Mouse (Mus musculus) forebrain, embryonic 15.5 days (tissue): Measurements from ENCODE around the gene Stx3. TPM values are rescaled to one million over a fixed set of nuclear protein-coding genes. Genes with fewer than 3 reads are reported as not detected.

ENCODE experiments used
- ATAC-seq: fragments of 200-750 bp; cut with Nextera tagmentation; replicated peaks from 2 replicates; pipeline ENCODE4 v1.8.0; 2017; ENCODE audit warnings: mild to moderate bottlenecking, moderate TSS enrichment, moderate library complexity
- H3K27ac ChIP-seq: fragments of 300-500 bp; sonication (generic); replicated peaks from 2 replicates; pipeline ENCODE4 v1.5.1; 2015; ENCODE audit warnings: mild to moderate bottlenecking, inconsistent platforms
- H3K27me3 ChIP-seq: fragments of 300-500 bp; sonication (generic); 2 replicates; pipeline ENCODE4 v1.6.1; 2015; ENCODE audit warnings: inconsistent platforms
- H3K36me3 ChIP-seq: fragments of 300-500 bp; sonication (generic); 2 replicates; pipeline ENCODE4 v1.6.1; 2015; ENCODE audit warnings: mild to moderate bottlenecking, inconsistent platforms
- H3K4me1 ChIP-seq: fragments of 300-500 bp; sonication (generic); 2 replicates; pipeline ENCODE4 v1.6.1; 2015; ENCODE audit warnings: inconsistent platforms
- H3K4me2 ChIP-seq: fragments of 300-500 bp; sonication (generic); replicated peaks from 2 replicates; pipeline ENCODE4 v1.6.1; 2015; ENCODE audit warnings: mild to moderate bottlenecking, inconsistent platforms
- H3K4me3 ChIP-seq: fragments of 300-500 bp; sonication (generic); 2 replicates; pipeline ENCODE4 v1.5.1; 2015; ENCODE audit warnings: mild to moderate bottlenecking, inconsistent platforms
- H3K9ac ChIP-seq: fragments of 300-500 bp; sonication (generic); replicated peaks from 2 replicates; pipeline ENCODE4 v1.6.1; 2015; ENCODE audit warnings: mild to moderate bottlenecking, inconsistent platforms
- H3K9me3 ChIP-seq: fragments of 300-500 bp; sonication (generic); 2 replicates; pipeline ENCODE4 v1.6.1; 2016; ENCODE audit warnings: inconsistent platforms
- WGBS: fragments of 180-500 bp; shearing (Covaris S2); methylation state at CpG from one replicate; pipeline ENCODE4 v1.1.7; 2015; ENCODE audit warnings: mixed read lengths; 5-methylcytosine and 5-hydroxymethylcytosine counted together
- polyA plus RNA-seq: library from polyadenylated mRNA; unstranded; fragments of >200 nt; fragmentation: Nextera tagmentation; extraction: Ambion mirVana; gene quantifications from 2 replicates; pipeline ENCODE4 v1.2.1, GENCODE M21; 2015

Gene Stx3
- polyA plus RNA-seq, 1 experiment from 2014 or later: 13.2 TPM

DNA sequence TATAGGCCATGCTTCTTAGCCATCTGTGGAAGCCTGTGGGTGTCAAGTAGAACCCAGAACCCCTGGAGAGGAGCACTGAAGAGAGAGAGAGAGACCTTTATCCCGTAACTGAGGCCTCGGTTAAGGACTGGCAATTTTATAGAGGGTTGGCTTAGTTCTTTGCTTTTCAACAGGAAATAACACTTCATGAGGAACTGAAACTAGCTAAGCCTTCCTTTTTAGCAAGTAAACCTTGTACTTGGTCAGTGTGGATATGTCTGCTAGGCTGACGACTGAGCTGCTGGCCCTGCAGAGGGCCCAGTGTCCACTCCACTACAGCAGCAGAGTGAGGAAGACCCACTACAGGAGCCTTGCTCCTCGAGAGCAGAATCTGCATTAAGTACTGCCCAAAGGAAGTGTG, 52.8 kb downstream of the Stx3 start:
- Histone ChIP-seq H3K27ac (no peak overlapping the region), H3K9me3 (no peaks in the 10 kb centered on the region), H3K36me3 (no peaks in the 10 kb centered on the region), H3K27me3 (0 out of 2 replicates have a peak, but pooled peaks cover 3% of the 10 kb centered on the region), H3K4me1 (peaks cover 13% of the 10 kb centered on the region), H3K4me2 (no peak overlapping the region), H3K4me3 (no peak overlapping the region), H3K9ac (no peak overlapping the region)
- 77% methylated on average over 4 of the region's 4 CpGs for WGBS
- no peak for ATAC-seq

- 0 out of 2 replicates have a peak, but pooled peaks cover 3% of the 10 kb centered on the region for H3K27me3 ChIP-seq
- WGBS: 88% methylated on average over 3 of the region's 3 CpGs
- ATAC-seq: no peak
- no peak overlapping the region for H3K9ac ChIP-seq
- peaks cover 3% of the 10 kb centered on the region; the same call in 1 of the 2 replicates for H3K4me1 ChIP-seq
- H3K27ac ChIP-seq: no peak overlapping the region
- H3K9me3 ChIP-seq: no peaks in the 10 kb centered on the region
- no peak overlapping the region for H3K4me3 ChIP-seq
- H3K4me2 ChIP-seq: no peak overlapping the region
- no peaks in the 10 kb centered on the region for H3K36me3 ChIP-seq
Observed at GRCm38 (mm10) chr19:11765059-11765458, 54.1 kb downstream of the Stx3 start.

- Histone ChIP-seq H3K4me3 (no peak within 1 kb of the TSS), H3K36me3 (no peaks in the 10 kb centered on the region), H3K27ac (no peak within 1 kb of the TSS), H3K4me2 (no peak within 1 kb of the TSS), H3K4me1 (no peaks in the 10 kb centered on the region), H3K9me3 (no peaks in the 10 kb centered on the region), H3K27me3 (no peaks in the 10 kb centered on the region), H3K9ac (no peak within 1 kb of the TSS)
- 73% methylated on average over 2 of the region's 2 CpGs for WGBS
- no peak for ATAC-seq
Observed at GRCm38 (mm10) chr19:11747298-11747697, 71.9 kb downstream of the Stx3 start, which contains the start of gene Gif. Gif (plus strand) TSS chr19:11747554.

DNA sequence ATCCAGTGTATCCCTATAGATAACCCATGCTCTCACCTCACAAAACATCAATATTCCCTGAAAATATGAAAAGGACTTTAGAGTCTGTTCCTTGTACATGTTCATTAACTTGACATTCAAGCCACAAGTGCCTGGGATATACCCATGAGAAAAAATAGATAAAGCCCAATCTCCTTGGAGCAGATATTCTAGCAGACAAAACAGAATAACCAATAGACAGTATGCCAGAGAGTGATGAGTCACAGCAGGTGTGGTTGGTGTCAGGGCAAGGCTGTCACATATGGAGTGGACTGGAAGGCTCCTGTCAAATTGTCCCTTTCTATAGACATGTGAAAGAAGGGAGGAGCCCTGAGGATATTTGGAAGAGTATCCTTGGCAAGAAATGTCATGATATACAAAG, 73.5 kb downstream of the Stx3 start:
- no peak overlapping the region for H3K9ac ChIP-seq
- no peak overlapping the region for H3K4me3 ChIP-seq
- H3K27me3 ChIP-seq: no peaks in the 10 kb centered on the region
- H3K4me1 ChIP-seq: no peaks in the 10 kb centered on the region
- ATAC-seq: no peak
- H3K27ac ChIP-seq: no peak overlapping the region
- no peak overlapping the region for H3K4me2 ChIP-seq
- H3K9me3 ChIP-seq: no peaks in the 10 kb centered on the region
- no peaks in the 10 kb centered on the region for H3K36me3 ChIP-seq

DNA sequence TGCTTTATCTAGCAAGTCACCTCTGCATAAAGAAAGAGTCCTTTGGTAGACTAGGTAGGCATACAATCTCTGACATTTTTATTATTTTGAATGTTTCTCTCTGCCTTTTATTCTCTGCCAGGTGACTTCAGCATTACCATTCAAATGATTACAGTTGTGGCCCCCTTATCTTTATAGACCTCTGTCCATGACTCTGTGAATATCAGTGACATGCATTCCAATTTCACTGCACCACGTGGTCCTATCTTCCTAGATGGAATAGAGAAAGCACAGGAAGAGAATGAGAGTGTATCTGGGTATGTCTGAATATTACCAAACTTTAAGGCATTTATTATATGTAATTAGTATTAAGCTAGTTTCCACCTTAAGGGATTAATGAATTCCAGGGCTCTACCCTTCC, 82.7 kb downstream of the Stx3 start:
- H3K4me2 ChIP-seq: no peak overlapping the region
- H3K27me3 ChIP-seq: no peaks in the 10 kb centered on the region
- no peaks in the 10 kb centered on the region for H3K9me3 ChIP-seq
- no peak overlapping the region for H3K4me3 ChIP-seq
- no peak overlapping the region for H3K27ac ChIP-seq
- no peaks in the 10 kb centered on the region for H3K4me1 ChIP-seq
- 50% methylated on average over 1 of the region's 1 CpGs for WGBS
- H3K36me3 ChIP-seq: no peaks in the 10 kb centered on the region
- no peak overlapping the region for H3K9ac ChIP-seq
- no peak for ATAC-seq

- 79% methylated on average over 1 of the region's 1 CpGs for WGBS
- H3K4me2 ChIP-seq: no peak overlapping the region
- no peaks in the 10 kb centered on the region for H3K27me3 ChIP-seq
- ATAC-seq: no peak
- H3K9ac ChIP-seq: no peak overlapping the region
- no peaks in the 10 kb centered on the region for H3K36me3 ChIP-seq
- H3K4me3 ChIP-seq: no peak overlapping the region
- H3K9me3 ChIP-seq: no peaks in the 10 kb centered on the region
- no peak overlapping the region for H3K27ac ChIP-seq
- H3K4me1 ChIP-seq: no peaks in the 10 kb centered on the region
Observed at GRCm38 (mm10) chr19:11730278-11730677, 88.9 kb downstream of the Stx3 start.

DNA sequence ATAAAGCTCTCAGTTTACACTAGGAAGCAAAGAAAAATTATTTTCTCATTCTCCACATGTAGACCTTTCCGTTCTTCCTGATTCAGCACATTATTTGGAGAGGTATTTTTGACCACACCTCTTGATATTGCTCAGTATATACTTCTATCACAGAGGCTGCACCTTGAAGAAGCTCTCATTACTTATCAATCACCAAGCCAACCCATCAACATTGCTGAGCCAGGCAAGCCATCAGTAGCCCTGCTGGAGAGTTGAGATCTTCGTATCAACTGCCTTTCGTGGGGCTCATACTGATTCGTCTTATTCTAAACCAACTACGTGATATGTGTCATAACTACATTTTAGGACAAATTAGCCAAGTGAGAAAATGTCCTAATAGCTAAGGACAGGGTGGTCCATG, 91.9 kb downstream of the Stx3 start:
- Histone ChIP-seq H3K9me3 (no peaks in the 10 kb centered on the region), H3K4me3 (no peak overlapping the region), H3K9ac (no peak overlapping the region), H3K4me2 (no peak overlapping the region), H3K27me3 (no peaks in the 10 kb centered on the region), H3K4me1 (no peaks in the 10 kb centered on the region), H3K27ac (no peak overlapping the region), H3K36me3 (no peaks in the 10 kb centered on the region)
- WGBS: 95% methylated on average over 5 of the region's 5 CpGs
- ATAC-seq: no peak

DNA sequence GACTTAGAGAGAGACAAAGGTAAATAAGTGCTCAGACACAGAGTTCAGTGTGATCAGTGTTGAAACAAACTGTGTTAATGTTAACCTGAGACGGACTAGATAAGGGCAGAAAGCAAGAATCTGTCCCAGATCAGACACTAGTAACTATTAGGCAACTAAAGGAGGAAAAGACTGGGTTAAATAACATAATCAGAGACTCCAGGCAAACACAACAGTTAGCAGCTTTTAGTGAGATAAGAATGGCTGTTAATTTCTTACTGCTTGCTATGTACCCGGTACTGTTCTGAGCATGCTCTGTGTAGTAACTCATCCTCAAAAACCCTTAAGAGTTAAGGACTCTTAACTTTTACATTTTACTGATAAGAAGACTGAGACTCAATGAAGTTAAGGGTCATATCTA, 93.3 kb downstream of the Stx3 start:
- H3K36me3 ChIP-seq: no peaks in the 10 kb centered on the region
- no peak overlapping the region for H3K4me3 ChIP-seq
- no peaks in the 10 kb centered on the region for H3K27me3 ChIP-seq
- no peak overlapping the region for H3K4me2 ChIP-seq
- no peak overlapping the region for H3K9ac ChIP-seq
- H3K27ac ChIP-seq: no peak overlapping the region
- no peaks in the 10 kb centered on the region for H3K9me3 ChIP-seq
- H3K4me1 ChIP-seq: no peaks in the 10 kb centered on the region
- WGBS: 86% methylated on average over 2 of the region's 2 CpGs
- no peak for ATAC-seq

Other genes with a start within 250 kb of the Stx3 start
- 1.9 and 2.0 TPM in 2 replicates for gene Ms4a6d, start 214.6 kb downstream of the Stx3 start, polyA plus RNA-seq
- not detected in 2 replicates for gene Ms4a2, start 195.7 kb downstream of the Stx3 start, polyA plus RNA-seq
- gene Ms4a3, start 178.6 kb downstream of the Stx3 start, polyA plus RNA-seq: not detected in 2 replicates
- gene Oosp2, start 158.8 kb downstream of the Stx3 start, polyA plus RNA-seq: not detected in 2 replicates
- gene Oosp1, start 128.3 kb downstream of the Stx3 start, polyA plus RNA-seq: not detected in 2 replicates
- not detected in 2 replicates for gene Oosp3, start 122.3 kb downstream of the Stx3 start, polyA plus RNA-seq
- not detected in 2 replicates for gene Gif, start 71.8 kb downstream of the Stx3 start, polyA plus RNA-seq
- 39.9 and 42.9 TPM in 2 replicates for gene Mrpl16, start 49.0 kb downstream of the Stx3 start, polyA plus RNA-seq
- gene Olfr1417, start 19.8 kb upstream of the Stx3 start, polyA plus RNA-seq: not detected in 2 replicates
- not detected in 2 replicates for gene Olfr1418, start 41.7 kb upstream of the Stx3 start, polyA plus RNA-seq
- gene Olfr1419, start 55.7 kb upstream of the Stx3 start, polyA plus RNA-seq: not detected in 2 replicates
- not detected in 2 replicates for gene Olfr1420, start 67.2 kb upstream of the Stx3 start, polyA plus RNA-seq
- gene Patl1, start 93.0 kb upstream of the Stx3 start, polyA plus RNA-seq: 18.2 and 18.8 TPM in 2 replicates
- 4.3 and 4.9 TPM in 2 replicates for gene Osbp, start 146.5 kb upstream of the Stx3 start, polyA plus RNA-seq
- gene Olfr1423, start 221.9 kb upstream of the Stx3 start, polyA plus RNA-seq: not detected in 2 replicates
- gene Olfr1424, start 243.3 kb upstream of the Stx3 start, polyA plus RNA-seq: not detected in 2 replicates